Mouse (Mus musculus): ENCODE measurements around the gene Fxyd1.

The Fxyd1 gene

GRCm38 (mm10) chr7:31033409-31034165 is 23.4 kb downstream of the Fxyd1 start:
- intact Hi-C loops (cut with DNase I): no loop called here

DNA sequence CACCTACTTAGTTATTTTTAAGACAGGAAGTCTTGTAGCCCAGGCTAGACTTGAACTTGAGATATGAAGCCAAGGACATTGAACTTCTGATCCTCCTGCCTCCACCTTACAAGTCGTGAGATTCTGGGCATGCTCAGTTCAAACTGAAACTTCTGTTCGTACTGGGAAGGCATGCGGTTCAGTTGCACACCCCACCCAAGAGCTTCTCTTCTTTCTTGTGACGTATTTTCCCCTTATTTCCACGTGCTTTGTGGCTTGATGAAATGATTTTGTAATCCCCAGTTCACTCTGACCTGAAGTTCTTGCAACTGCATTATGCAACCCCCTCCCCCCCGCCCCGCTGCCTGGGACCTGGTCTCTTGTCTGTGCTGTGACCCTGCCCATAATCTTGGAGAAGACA is 25.3 kb downstream of the Fxyd1 start:
- intact Hi-C loops (cut with DNase I): no loop called here

- intact Hi-C loops (cut with DNase I): no loop called here
Observed at GRCm38 (mm10) chr7:31030717-31031116, 26.3 kb downstream of the Fxyd1 start.

GRCm38 (mm10) chr7:31028609-31029008 is 28.4 kb downstream of the Fxyd1 start:
- intact Hi-C loops (cut with DNase I): no loop called here

DNA sequence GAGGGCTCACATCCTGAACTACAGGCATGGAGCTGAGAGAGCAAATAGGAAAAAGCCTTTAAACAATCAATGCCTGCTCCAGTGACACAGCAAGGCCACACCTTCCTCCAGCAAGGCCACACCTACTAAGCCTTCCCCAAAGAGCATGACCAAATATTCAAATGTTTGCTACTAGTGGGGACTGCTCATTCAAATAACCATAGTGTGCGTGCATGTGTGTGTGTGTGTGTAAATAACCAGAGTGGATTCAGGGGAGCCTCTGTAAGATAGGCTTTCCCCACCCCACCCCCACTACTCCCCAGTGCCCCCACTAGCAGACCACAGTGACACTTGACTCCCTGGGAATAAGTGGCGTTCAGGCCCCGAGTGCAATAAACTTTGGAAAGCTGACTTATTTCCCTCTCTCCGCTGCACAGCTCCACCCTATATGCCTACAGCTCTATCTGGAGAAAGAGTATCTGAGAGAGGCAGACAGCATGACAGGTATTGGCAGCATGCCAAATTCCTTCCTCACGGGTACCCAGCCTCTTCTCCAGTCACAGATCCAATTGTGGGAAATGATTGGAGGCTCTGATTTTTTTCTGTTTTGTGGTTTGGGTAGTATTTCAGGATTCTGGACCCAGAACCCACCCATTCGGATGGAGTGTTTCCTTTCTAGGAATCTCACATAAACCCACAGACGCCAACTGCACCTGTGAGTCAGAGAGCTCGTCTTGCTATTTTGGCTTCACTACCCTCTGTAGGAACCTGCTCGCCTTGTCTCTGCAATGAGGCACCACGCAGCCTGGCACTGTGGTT is 39.7 kb downstream of the Fxyd1 start:
- intact Hi-C loops (cut with DNase I): no loop called here

DNA sequence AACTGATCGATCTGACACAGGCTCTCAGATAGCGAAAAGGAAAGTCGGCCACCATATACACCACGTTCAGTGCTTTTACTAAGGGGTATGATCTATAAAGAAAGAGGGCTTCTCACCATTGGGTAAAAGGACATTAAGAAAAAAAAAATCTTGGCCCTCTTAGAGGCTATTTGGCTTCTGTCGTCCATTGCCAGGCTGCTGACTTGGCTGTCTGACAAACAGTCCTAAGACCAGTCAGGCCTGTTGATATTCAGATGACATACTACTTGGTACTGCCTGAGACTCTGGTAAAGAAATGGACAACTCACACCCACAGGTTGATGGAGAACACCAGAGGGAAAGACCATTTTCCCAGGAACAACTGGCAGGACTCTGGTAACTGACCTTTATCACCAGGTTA is 44.0 kb downstream of the Fxyd1 start:
- intact Hi-C loops (cut with DNase I): no loop called here

GRCm38 (mm10) chr7:31008889-31009288 is 48.1 kb downstream of the Fxyd1 start:
- intact Hi-C loops (cut with DNase I): loop anchor here (5.0 kb wide), 1 partner anchor 33 kb away; the partner anchor contains the start of gene Fxyd5

- intact Hi-C loops (cut with DNase I): loop anchor here (5.0 kb wide), 1 partner anchor 34 kb away; the partner anchor contains the start of gene Fxyd5
Observed at GRCm38 (mm10) chr7:31008175-31008574, 48.8 kb downstream of the Fxyd1 start.

- intact Hi-C loops (cut with DNase I): loop anchor here (5.0 kb wide), 1 partner anchor 35 kb away; the partner anchor contains the start of gene Fxyd5
Observed at GRCm38 (mm10) chr7:31007775-31008174, 49.2 kb downstream of the Fxyd1 start.

DNA sequence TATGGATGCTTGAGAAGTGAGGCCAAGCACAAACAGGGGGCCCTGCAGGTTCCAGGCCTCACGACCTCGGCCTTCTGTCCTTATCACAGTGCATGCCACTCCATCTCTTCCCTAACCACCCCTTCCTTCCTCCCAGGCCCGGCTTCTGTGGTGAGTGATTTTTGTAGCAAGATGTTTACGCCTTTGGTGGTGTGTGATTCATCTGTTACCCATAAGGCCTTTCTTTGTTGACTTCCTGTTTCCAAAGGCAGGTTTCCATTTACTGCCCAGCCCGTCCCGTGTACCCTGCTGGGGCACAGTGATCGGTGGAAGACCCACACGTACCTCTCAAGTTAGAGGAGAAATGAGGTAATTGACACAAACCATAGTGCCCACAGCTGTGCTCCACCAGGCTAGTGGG is 54.3 kb downstream of the Fxyd1 start:
- intact Hi-C loops (cut with DNase I): no loop called here

Small RNA genes lying within 50 kb of the gene (microRNA-seq; reads per million reads assigned to microRNA genes)
- 0 reads per million in 2 experiments for gene Mir7050
